Mouse (Mus musculus) embryo, embryonic 10.5 days (tissue): ENCODE data around the gene Mctp1.

Source experiments
- DNase-seq: peaks from one replicate; pipeline ENCODE4 v3.0.0-alpha.2; 2015; ENCODE audit warnings: low spot score

Mctp1 gene

DNA sequence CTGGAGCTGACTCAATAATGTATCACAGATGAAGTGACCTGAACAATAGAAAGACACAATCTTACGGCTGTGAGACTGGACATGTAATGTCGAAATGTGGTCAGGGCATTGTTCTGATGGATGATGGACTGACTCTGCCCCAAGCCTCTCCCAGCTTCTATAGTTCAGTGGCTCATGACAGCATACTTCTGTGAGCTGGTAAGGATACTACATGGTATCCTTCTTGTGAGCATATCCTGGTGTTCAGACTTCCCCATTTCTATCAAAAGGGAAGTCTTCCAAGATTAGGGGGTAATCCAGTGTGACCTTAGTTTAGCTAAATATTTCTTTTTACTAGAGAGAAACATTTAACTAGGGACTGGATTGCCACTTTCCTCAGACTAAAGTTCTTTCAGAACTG, 227.2 kb downstream of the Mctp1 start:
- DNase-seq: no peak

DNA sequence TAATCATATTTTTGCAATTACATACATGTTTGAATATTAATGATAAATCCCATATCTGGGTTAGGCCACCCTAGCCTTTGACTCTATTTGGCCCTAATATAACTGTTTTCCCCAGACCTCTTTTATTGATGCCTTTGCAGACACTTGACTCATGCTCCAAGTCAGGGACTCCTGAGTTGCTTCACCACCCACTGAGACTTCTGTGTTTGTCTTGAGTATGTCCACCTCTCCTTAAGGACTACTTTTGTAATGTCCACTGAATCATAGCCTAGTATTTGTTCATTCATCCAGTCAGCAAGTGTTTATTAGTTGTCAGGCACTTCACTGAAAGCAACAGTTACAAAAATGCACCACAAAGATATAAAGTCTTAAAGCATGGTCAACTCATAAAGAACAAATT, 235.8 kb downstream of the Mctp1 start:
- no peak for DNase-seq

DNA sequence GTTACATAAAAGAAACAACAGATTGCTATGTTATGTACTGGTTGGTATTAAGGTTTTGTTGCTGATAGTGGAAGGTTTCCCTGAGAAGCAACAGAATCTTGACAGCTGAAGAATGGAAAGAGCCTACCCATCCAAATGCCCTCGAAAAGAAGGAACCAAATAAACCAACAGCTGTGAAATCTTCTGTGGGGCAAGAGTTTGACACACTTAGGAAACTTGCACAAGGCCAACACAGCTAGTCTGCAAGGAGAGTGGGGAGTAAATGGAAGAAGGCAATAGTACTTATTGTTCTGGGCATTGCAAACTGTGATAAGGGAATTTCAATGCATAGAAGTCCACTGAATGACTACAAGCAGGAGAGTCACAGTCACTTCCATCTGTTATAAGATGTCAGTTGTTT, 236.2 kb downstream of the Mctp1 start:
- DNase-seq: no peak

DNA sequence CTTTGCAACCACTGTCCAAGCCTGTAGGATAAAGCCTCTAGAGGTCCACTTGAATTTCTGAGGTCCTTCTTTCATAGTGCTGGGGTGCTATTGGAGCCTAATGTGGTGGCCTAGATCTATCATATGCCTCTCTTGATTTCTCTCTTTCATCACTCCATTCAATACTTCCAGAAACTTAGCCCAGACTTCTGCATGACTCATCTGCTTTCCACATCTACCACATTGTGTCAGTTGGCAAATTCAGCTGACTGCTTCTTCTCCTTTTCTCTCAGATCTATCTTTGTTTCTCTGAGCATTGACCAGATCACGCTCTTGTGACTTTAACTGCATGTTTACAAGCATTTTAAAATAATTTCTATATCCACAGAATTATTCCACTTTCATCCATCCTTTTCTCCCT, 249.4 kb downstream of the Mctp1 start:
- DNase-seq: no peak

DNA sequence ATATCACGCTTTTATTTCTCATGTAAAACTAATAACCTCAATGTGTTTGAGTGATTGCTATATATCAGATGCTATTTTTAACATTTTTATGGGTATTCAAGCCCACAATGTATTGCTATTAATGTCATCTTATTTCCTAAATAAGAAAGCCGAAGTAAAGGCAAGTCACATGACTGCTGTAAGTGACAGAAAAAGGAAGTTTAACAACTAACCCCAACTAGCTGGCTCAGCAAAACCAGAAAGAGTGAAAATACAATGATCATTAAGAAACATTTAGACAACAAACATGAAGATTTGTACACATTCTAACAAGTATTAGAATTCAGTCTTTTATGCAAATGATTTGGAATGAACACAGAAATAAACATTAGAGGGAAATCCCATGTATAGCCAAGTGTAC, 253.9 kb downstream of the Mctp1 start:
- DNase-seq: no peak

DNA sequence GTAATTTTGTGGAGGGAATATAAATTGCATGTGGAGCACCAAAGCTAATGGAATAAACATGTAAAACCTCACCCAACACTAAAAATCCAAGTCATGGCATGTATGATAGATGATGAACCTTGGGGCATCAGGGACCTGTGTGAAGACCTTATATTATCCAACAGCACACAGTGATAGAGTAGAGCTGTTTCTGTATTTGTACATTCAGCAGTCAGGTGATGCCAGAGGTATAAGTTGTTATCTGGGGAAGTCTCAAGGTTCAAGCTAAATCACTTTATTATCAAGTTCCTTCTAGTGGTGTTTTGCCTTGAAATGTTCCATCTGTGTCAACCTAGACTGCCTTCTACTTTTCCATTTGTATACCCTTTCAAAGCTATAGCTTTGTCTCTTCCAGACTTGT, 275.2 kb downstream of the Mctp1 start:
- no peak for DNase-seq

DNA sequence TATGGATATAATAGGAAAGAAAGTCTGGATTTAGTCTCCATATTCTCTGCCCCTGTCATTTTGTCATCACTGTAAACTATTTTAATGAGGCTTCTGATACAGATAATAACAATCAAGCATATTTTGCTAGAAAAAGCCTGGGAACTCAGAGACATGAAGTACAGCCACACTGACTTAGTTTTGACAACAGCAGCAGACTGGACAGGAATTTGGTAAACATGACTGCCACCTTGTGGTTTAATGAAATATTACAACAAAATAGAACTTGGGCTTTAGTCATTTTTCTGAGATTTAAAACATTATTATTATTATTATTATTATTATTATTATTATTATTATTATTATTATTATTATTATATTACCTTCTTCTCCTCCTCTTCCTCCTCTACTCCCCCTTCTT, 297.0 kb downstream of the Mctp1 start:
- peak; percentile 71 for DNase-seq

DNA sequence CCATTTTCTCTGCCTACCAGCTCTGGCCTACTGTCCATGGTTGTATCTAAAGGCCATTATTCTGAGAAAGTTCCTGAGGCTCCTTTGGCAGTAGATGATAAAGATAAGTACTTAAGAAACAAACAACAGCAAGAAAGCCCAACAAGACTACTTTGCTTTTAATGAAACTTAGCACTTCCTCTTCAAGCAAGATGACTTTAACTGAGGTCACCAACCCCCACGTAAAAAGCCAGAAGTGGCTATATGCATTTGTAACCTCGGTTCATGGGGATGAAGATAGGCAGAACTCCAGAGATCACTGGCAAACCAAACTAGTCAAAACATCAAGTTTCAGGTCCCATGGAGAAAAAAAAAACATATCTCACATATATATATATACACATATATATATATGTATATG, 305.0 kb downstream of the Mctp1 start:
- DNase-seq: no peak

DNA sequence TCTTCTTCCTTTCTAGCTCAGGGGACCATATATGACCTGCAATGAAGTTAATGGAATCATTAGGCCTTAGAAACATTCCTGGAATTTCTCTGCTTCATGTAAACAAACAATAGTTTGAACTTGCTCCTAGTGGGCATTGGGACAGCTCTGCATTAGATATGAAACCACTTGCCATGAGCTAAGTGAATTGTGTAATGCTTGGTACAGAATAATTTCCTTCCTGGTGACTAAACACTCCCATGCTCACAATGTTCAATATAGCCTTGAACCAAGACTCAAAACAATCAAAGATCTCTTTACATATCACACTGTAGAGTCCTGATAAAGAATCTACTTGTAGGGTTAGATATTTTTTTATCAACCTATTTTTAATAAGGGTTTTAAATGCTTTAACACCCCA, 305.8 kb downstream of the Mctp1 start:
- DNase-seq: no peak

DNA sequence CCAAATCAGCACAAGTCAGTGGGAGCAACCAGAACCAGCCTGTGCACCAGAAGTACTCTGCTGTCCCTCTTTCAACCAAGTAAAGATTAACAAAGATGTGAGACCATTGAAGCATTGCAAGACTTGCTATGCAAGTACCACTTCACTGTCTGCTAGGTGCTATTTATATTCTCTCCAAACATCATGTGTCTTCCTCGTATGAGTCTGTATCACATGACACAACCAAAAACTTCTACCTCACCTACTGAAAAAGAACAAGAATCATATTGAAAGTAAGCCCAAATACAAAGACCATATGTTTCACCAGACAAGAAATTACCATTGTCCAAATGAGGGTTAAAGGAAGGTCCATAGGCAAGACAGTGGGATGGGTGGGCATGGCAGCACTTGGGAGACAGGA, 306.4 kb downstream of the Mctp1 start:
- DNase-seq: no peak

DNA sequence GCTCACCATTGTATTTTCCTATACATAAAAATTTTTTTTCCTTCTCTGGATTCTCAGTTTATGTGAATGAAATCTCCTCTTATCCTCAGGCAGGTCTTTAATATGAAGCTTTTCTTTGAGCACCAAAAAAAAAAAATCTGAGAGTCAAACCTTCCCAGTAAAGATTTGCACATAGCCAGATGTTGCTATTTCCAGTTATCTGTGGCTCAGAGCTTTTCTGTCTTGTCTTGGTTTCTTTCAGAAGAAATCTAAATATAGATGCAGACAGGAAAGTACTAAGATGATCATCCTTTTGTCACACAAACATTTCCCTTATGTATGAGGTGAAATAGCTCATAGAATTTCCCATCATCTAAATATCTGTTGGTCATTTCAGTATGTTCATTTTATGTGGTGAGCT, 349.7 kb downstream of the Mctp1 start:
- DNase-seq: no peak

DNA sequence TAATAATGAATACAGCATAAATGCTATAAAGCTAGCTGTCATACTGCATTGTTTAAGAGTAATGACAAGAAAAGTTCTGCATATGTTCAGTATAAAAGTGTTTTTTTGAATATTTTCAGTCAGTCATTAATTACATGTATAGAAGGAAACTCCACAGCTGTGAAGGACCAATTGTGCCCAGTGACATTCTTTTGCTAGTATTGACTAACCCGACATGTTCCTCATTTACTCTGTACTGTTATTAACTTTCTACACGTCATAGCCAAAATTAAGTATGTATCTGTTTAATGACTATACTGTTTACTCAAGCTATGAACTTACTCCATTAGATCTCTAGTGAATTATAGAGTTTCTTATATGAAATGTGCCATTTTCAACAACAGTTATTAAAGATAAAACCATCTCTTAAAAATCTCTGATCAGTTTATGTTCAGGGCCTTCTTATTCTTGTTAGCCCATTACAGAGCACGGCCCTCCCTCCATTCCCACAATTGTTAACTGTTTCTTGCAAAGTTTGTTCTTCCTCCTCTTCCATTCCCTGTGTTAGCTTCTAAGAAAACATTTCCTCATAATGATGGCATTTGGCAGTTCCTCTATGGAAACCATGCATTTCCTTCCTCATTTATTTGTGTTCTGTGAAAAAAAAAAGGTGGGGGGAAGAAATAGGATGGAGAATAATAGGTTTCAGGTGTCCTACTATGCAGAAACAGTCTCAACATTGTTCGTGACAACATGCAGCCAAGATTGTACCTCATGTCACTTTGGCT, 366.5 kb downstream of the Mctp1 start:
- DNase-seq: no peak

DNA sequence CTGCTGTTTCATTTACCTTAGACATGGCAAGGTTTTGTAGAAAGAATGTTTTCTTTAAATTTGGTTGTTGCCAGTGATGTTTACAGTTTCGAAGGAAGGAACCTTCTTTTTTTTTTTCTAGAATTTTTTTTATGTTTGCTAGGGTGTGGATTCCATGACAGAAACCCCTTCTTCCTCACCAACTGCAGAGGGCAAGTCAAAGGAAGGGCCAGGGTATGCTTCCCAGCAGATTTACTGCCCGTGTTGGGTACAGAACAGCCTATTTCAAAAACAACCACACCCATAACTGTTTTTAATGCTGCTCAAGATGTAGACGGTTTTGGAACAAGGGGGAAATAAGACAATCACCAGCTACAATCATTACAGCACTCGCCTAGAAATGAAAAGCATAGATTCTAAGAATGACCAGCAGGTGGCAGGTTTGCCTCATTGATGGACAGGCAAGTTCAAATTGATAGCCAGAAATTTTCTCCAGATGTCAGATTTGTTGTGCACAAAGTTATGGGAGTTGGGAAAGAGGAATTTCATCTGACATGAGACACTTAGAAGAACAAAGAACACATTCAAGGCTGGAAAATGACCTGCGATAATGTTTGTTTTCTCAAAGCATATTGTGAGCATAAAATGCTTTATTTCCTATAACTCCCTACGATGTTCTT, 375.6 kb downstream of the Mctp1 start:
- peak; percentile 86 for DNase-seq

DNA sequence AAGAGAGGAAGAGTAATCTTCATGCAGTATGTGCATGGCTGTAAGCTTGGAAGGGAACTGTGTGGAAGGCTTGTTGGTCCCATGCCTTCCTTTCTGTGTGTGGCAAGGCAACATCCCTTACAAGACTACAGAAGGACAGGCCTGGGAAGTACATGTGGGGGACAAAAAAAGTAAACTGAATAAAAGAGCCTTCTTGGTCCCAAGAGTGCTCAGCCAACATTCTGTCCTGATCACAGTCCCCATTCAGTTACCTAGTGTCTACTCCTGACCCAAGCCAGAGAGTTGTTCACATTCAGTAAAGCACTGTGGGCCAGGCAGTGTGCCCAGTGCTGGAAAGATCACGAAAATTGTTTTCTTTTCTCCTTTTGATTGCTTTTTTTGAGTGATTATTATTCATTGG, 415.3 kb downstream of the Mctp1 start:
- no peak for DNase-seq

DNA sequence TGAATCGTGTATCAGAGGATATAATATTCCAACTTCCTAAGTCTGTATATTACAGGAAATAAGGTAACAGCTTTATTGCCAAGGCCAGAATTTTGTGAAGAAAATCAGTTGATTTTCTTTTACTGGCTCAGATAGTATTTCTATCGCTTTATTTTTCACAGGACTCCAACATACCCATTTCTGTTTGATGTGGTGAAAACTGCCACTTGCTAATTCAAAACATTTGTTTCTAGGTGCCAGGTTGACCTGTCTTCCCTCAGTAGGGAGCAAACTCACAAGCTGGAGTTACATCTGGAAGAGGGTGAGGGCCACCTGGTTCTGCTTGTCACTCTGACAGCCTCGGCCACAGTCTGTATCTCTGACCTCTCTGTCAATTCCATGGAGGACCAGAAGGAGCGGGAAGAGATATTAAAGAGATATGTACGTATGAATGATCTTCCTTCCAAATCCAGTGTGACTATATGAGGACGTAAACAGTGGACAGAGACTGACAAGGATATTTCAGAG, 416.8 kb downstream of the Mctp1 start:
- DNase-seq: peak; percentile 42

DNA sequence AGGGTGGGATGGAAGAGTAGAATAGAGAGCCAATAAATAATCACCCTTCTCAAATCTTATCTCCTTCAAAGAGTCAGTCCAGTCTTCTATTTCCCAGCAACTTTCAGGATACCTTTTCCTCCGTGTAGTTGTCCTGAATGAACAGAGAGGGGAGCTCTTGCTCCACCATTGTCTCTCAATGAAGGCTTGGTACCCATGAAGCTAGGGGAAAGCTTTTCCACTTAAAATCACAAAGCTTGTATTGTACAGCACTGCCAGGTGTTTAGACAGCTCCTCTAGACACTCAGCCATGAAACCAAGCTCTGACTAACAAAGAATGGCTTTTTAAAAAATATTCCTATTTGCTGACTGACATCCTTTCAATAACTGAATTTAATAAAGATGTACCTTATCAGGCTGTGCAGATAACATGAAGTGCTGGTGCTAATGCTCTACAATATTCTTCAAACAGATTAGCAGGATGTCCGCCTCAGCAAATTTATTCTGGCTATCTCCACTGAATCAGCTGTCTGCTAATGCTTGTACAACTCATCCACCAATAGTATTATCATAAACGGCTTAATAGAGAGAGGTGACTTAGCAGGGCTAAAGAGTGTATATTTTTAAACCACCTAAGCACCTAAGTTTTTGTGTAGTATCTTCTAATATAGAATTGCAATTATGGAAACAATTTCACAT, 417.9 kb downstream of the Mctp1 start:
- DNase-seq: peak; percentile 86

DNA sequence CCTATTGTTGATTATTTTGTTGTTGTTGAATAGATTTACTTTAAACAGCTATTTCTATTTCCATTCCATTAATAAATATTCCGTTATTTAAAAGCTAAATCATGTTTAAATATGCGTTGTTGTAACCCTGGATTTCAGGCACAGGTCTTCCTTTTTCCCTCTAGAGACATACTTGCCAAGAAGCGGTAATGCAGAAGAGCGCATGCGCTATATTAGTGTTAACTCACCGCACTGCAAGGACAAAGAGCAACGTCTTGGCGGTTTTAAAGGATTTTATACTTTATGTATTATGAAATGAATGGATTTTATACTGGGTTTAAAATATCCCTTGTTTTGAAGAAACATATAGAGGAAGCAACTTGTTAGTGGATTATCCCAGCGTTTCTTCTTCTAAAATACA, 418.6 kb downstream of the Mctp1 start:
- no peak for DNase-seq

DNA sequence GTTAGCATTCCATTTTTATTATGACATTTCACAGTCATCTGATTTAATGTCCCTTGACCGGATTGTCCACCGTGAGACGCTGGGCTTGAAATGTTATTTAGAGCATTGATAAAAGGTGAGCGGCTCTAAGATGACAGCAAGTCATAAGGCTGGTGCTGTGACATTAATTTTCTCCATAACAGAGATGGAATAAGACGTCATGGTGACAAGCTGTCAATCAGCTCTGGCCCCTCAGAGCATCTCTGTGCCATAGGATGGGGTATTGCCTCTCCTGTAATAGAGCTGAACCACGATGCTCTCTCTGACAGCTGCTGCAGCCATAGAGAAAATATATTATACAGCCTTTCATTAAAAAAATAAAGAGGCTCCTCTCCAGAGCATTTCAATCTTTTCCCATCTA, 419.5 kb downstream of the Mctp1 start:
- DNase-seq: no peak

DNA sequence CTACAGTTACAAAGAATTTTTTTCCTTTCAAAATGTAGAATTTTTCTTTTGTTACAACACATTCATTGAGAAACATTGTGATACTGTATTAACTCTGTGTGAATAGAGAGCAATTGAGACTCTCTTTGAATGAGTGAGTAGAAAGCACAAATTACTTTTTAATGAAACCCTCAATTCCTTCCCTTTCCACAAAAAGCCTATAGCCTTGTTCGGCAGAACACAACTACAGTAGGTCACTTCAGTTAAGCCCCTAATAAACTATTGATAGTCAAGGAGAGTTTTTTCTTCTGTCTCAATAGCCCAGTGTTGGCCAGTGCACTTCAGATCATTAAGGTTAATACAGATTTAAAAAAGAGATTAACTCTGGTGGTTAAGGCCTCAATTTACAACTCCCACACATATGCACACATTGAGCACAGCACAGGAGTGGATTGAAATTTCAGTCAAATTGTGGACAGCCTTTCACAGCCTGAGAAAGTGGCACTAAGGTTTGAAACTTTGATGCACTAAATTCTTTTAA, 424.6 kb downstream of the Mctp1 start:
- DNase-seq: no peak

DNA sequence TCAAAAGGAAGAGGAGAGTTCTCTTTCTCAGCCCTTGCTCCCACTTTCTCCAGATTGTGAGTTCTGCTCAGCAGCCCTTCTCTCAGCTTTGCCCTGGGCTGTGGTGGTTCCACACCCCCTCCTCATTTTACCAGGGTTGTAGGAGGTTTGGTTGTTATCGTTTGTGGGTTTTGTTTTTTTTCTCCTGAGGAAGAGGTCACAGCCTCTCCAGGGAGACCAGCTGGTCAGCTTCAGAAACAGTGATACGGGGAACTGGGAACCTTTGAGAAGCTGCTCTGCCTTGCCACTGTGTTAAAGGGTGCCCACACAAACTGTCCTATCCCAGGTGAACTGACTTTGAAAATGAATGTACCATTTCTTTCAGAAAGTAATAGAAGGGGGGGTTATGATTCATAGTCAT, 425.5 kb downstream of the Mctp1 start:
- peak; percentile 63 for DNase-seq

DNA sequence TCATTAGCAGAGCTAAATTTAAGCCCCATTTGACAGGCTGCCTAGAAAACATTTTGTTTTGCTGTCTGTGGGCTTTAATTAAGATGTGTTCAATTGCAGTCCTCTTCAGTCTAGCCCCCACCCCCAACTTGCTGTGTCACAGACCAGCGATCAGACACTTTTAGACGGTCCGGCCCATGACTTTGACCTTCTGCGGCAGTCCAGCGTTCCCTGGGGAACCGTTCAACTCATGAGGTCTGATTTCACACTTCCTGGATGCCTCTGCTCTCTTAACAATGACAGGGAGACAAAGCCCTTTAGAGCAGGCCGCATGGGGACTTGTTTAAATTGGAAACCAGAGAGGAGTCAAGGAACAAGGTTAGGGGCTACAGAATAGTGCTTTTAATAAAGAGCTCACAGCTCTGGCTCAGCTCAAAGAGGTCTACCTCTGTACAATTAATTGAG, 426.2 kb downstream of the Mctp1 start:
- DNase-seq: peak; percentile 93

DNA sequence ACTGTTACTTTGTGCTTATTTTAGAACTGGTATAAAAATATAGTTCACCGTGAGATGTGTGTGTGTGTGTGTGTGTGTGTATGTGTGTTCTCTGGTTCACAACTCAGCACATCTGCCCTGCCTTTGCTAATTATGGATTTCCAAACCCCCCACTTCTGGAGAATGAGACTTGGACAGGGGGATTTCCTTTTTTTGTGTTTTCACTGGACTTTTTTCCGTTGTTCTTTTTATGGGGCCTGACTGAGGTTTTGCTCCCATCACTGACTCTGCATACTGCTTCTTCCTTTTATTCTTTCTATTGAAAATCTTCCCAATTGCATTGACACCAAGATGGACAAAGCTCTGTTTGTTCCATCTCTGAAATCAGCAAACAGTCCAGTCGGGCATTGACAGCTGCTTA, 438.7 kb downstream of the Mctp1 start:
- no peak for DNase-seq
